Mouse (Mus musculus): ENCODE measurements at regions not wholly inside any gene's neighbourhood (a gene's known extent, or its start where the extent isn't known, plus 50 kb on each side); places are given as distances from the start of the nearest gene placed in this dataset.

GRCm38 (mm10) chr8:37154361-37154760, 161.0 kb downstream of the AI429214 start:
- H3K4me3 ChIP-seq (replicated peaks in 1 of 3; ENCODE audit: low read depth in 2 of 3, low read length in 2 of 3, poor library complexity in 1 of 3), result no peak overlapping the region
- H3K4me2 ChIP-seq (ENCODE audit: insufficient read depth, low read depth, poor library complexity, severe bottlenecking), result no peak overlapping the region

DNA sequence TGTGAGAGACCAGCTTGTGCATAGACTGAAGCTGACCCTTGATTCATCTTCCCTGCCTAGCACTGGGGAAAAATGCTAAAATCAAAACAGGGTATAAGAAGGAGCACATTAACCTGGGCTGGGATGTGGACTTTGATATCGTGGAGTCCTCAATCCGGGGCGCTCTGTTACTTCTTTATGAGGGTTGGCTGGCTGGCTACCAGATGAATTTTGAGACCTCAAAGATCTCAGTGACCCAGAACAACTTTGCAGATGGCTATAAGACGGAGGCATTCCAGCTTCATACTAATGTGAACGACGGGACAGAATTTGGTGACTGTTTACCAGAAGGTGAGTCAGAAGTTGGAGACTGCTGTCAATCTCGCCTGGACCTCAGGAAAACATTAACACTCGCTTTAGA, 161.5 kb downstream of the AI429214 start:
- TF ChIP-seq KAT2A (IDR thresholded peaks at IDR 0.05; ENCODE audit: insufficient replicate concordance, low read length), result no peak
- no peak for TF ChIP-seq ZNF384 (IDR thresholded peaks at IDR 0.05; ENCODE audit: low read depth, low read length)
- no peak for TF ChIP-seq MEF2A (IDR thresholded peaks at IDR 0.05; ENCODE audit: borderline replicate concordance, low read depth, low read length)
- TF ChIP-seq JUN (IDR thresholded peaks at IDR 0.05; ENCODE audit: insufficient read depth, low read depth, low read length), result no peak
- no peak for TF ChIP-seq UBTF (IDR thresholded peaks at IDR 0.05; ENCODE audit: low read depth, low read length)
- TF ChIP-seq POLR2AphosphoS2 (IDR thresholded peaks at IDR 0.05; ENCODE audit: low read depth, low read length), result no peak
- no peak for TF ChIP-seq MAFK (IDR thresholded peaks at IDR 0.05; ENCODE audit: insufficient replicate concordance, low read length)
- no peak for TF ChIP-seq SMC3 (IDR thresholded peaks at IDR 0.05; ENCODE audit: low read depth, low read length)
- TF ChIP-seq EP300 (IDR thresholded peaks at IDR 0.05; ENCODE audit: low read length), result no peak
- TF ChIP-seq USF1 (IDR thresholded peaks at IDR 0.05; ENCODE audit: low read depth, low read length), result no peak
- TF ChIP-seq ZKSCAN1 (IDR thresholded peaks at IDR 0.05; ENCODE audit: borderline replicate concordance, low read depth, low read length), result no peak
- TF ChIP-seq RCOR1 (conservative IDR thresholded peaks at IDR 0.05; ENCODE audit: low read depth, low read length), result no peak
- TF ChIP-seq ETS1 (conservative IDR thresholded peaks at IDR 0.05; ENCODE audit: low read depth, low read length), result no peak
- TF ChIP-seq CHD1 (IDR thresholded peaks at IDR 0.05; ENCODE audit: low read depth, low read length), result no peak
- no peak for TF ChIP-seq NRF1 (IDR thresholded peaks at IDR 0.05; ENCODE audit: low read depth, low read length)
- TF ChIP-seq CTCF (conservative IDR thresholded peaks at IDR 0.05 in 1 of 2, IDR thresholded peaks at IDR 0.05 in 1 of 2; ENCODE audit: low read depth in 2 of 2, low read length in 2 of 2), result no peak
- TF ChIP-seq NELFE (IDR thresholded peaks at IDR 0.05; ENCODE audit: low read depth, low read length), result no peak
- TF ChIP-seq MAX (IDR thresholded peaks at IDR 0.05; ENCODE audit: low read length), result no peak
- TF ChIP-seq MAZ (IDR thresholded peaks at IDR 0.05; ENCODE audit: low read depth, low read length), result no peak
- no peaks in the 10 kb centered on the region for H3K79me2 ChIP-seq (replicated peaks; ENCODE audit: control insufficient read depth, extremely low read depth, insufficient read depth, poor library complexity, severe bottlenecking)
- H3K9me3 ChIP-seq (replicated peaks; ENCODE audit: low read length), result peaks cover 36% of the 10 kb centered on the region
- no peak for DNase-seq (ENCODE audit: extremely low read depth)
- no peak overlapping the region for H3K4me3 ChIP-seq (replicated peaks in 1 of 3; ENCODE audit: low read depth in 2 of 3, low read length in 2 of 3, poor library complexity in 1 of 3)
- in situ Hi-C loops (cut with MboI; ENCODE audit: low pct_ligation_motif_present, low pct_unique_long_range_greater_than_20kb, low sequenced_read_pairs), result no loop called here
- H3K27ac ChIP-seq (ENCODE audit: insufficient read depth, low read depth), result no peak overlapping the region
- no peaks in the 10 kb centered on the region for H3K4me1 ChIP-seq (ENCODE audit: control insufficient read depth in 1 of 2, insufficient read depth in 2 of 2)
- H3K9ac ChIP-seq (ENCODE audit: insufficient read depth, low read depth), result no peak overlapping the region
- H3K27me3 ChIP-seq (replicated peaks), result no peaks in the 10 kb centered on the region
- H3K4me2 ChIP-seq (ENCODE audit: insufficient read depth, low read depth, poor library complexity, severe bottlenecking), result no peak overlapping the region
- H3K36me3 ChIP-seq (replicated peaks in 1 of 2; ENCODE audit: control insufficient read depth in 1 of 2, insufficient read depth in 1 of 2, low read length in 1 of 2), result no peaks in the 10 kb centered on the region
- dilution Hi-C loops (cut with MboI; ENCODE audit: extremely low pct_ligation_motif_present, extremely low pct_unique_long_range_greater_than_20kb, low sequenced_read_pairs), result no loop called here

More at GRCm38 (mm10) chr8:37154361-37154760, 161.0 kb downstream of the AI429214 start:
- no peaks in the 10 kb centered on the region for H3K79me2 ChIP-seq (replicated peaks; ENCODE audit: control insufficient read depth, extremely low read depth, insufficient read depth, poor library complexity, severe bottlenecking)
- no peaks in the 10 kb centered on the region for H3K4me1 ChIP-seq (ENCODE audit: control insufficient read depth in 1 of 2, insufficient read depth in 2 of 2)
- TF ChIP-seq GABPA (IDR thresholded peaks at IDR 0.05; ENCODE audit: insufficient replicate concordance, low read depth, low read length) (no peak), KAT2A (IDR thresholded peaks at IDR 0.05; ENCODE audit: insufficient replicate concordance, low read length) (no peak), MAX (IDR thresholded peaks at IDR 0.05; ENCODE audit: low read length) (no peak), NRF1 (IDR thresholded peaks at IDR 0.05; ENCODE audit: low read depth, low read length) (no peak), MAFK (IDR thresholded peaks at IDR 0.05; ENCODE audit: insufficient replicate concordance, low read length) (no peak), SMC3 (IDR thresholded peaks at IDR 0.05; ENCODE audit: low read depth, low read length) (no peak), NELFE (IDR thresholded peaks at IDR 0.05; ENCODE audit: low read depth, low read length) (no peak), E2F4 (IDR thresholded peaks at IDR 0.05; ENCODE audit: insufficient replicate concordance, low read depth, low read length) (no peak), UBTF (IDR thresholded peaks at IDR 0.05; ENCODE audit: low read depth, low read length) (no peak), CHD2 (IDR thresholded peaks at IDR 0.05; ENCODE audit: low read length) (no peak), PAX5 (IDR thresholded peaks at IDR 0.05; ENCODE audit: low read length) (no peak), MAZ (IDR thresholded peaks at IDR 0.05; ENCODE audit: low read depth, low read length) (no peak), CHD1 (IDR thresholded peaks at IDR 0.05; ENCODE audit: low read depth, low read length) (no peak), RCOR1 (conservative IDR thresholded peaks at IDR 0.05; ENCODE audit: low read depth, low read length) (no peak), RAD21 (IDR thresholded peaks at IDR 0.05; ENCODE audit: low read depth, low read length) (no peak), ZNF384 (IDR thresholded peaks at IDR 0.05; ENCODE audit: low read depth, low read length) (no peak), IRF4 (IDR thresholded peaks at IDR 0.05; ENCODE audit: low read depth, low read length) (no peak), ETS1 (conservative IDR thresholded peaks at IDR 0.05; ENCODE audit: low read depth, low read length) (no peak), TCF12 (IDR thresholded peaks at IDR 0.05; ENCODE audit: low read depth, low read length) (no peak)
- H3K9ac ChIP-seq (ENCODE audit: insufficient read depth, low read depth), result no peak overlapping the region
- in situ Hi-C loops (cut with MboI; ENCODE audit: low pct_ligation_motif_present, low pct_unique_long_range_greater_than_20kb, low sequenced_read_pairs) (no loop called here), dilution Hi-C loops (cut with MboI; ENCODE audit: extremely low pct_ligation_motif_present, extremely low pct_unique_long_range_greater_than_20kb, low sequenced_read_pairs) (no loop called here)
- H3K36me3 ChIP-seq (replicated peaks in 1 of 2; ENCODE audit: control insufficient read depth in 1 of 2, insufficient read depth in 1 of 2, low read length in 1 of 2), result no peaks in the 10 kb centered on the region
- H3K27me3 ChIP-seq (replicated peaks), result no peaks in the 10 kb centered on the region
- no peak for DNase-seq (ENCODE audit: extremely low read depth)
- H3K27ac ChIP-seq (ENCODE audit: insufficient read depth, low read depth), result no peak overlapping the region
- H3K9me3 ChIP-seq (replicated peaks; ENCODE audit: low read length), result peaks cover 39% of the 10 kb centered on the region
